In the genomic region with DNA sequence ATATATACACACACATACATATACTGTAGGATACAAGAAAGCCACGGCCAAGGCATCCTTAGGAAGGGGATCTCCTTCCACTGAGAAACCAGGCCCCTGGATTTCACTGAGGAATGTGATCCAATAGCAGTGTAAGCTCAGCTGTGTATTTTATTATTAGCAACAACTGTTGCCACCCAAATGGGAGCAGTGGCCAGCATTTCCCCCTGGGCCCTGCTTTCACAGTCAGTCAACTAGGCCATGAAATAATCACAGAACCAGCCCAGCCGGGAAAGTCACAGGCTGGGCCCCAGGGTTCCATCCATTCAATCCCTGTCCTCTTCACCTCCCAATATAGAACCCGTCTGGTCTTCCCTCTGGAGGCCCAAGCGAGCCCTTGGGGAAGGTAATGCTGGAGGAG, we compare ENCODE assay signal across 15 mouse cellular contexts.
DNase-seq lines count a peak whose midpoint lies in the region; ATAC-seq and TF ChIP-seq lines count a peak whose summit lies in the region.
"Had no signal": no experiment of that assay in that cellular context is flagged by ENCODE, and none has a peak within 500 bp of the region (broad histone marks: within the 10 kb centered on the region; RNA-seq: fewer than 3 reads in every experiment).

No protein-coding gene starts in this region.

- no peak overlapping the region for H3K4me3 ChIP-seq in layer of hippocampus, adult 2 months
- no peak overlapping the region for H3K4me3 ChIP-seq in heart, embryonic 13.5 days
- H3K4me3 ChIP-seq in intestine, postnatal 0 days (ENCODE audit: low read depth, low read length) = no peak overlapping the region

- H3K4me1 ChIP-seq in heart, embryonic 13.5 days = peaks cover 25% of the 10 kb centered on the region
- H3K4me1 ChIP-seq in intestine, postnatal 0 days (replicated peaks; ENCODE audit: control insufficient read depth, insufficient read depth, low read length) = no peaks in the 10 kb centered on the region

- no peak for DNase-seq in layer of hippocampus, adult 2 months (ENCODE audit: low spot score in 2 of 2)
- DNase-seq in layer of hippocampus, postnatal 36 days = no peak
- DNase-seq in gastrocnemius, postnatal 10 days = peak; percentile 41
- peak; percentile 40 for DNase-seq in skeletal muscle tissue, adult 2 months (ENCODE audit: low read depth, low spot score)
- DNase-seq in lung, postnatal 25 days (ENCODE audit: low spot score) = no peak
- DNase-seq in kidney, postnatal 10 days = no peak
- DNase-seq: adrenal gland, postnatal 25 days; kidney, adult 9 months; liver, postnatal 0 days had no signal

- no peaks in the 10 kb centered on the region for H3K27me3 ChIP-seq in heart, embryonic 13.5 days (replicated peaks)
- no peaks in the 10 kb centered on the region for H3K27me3 ChIP-seq in intestine, postnatal 0 days (replicated peaks; ENCODE audit: control insufficient read depth, insufficient read depth, low read length)
- H3K27me3 ChIP-seq: Patski had no signal

- peak overlapping the region; percentile 49; the same call in 1 of the 2 replicates for H3K27ac ChIP-seq in layer of hippocampus, adult 2 months
- H3K27ac ChIP-seq in heart, embryonic 13.5 days (replicated peaks) = peak overlapping the region; percentile 90
- no peak overlapping the region for H3K27ac ChIP-seq in intestine, postnatal 0 days (ENCODE audit: low read depth, low read length)
- H3K27ac ChIP-seq: hindbrain, embryonic 14.5 days; macrophage had no signal

- WGBS in heart, embryonic 13.5 days = 36% methylated on average over 4 of the region's 4 CpGs
- 68% methylated on average over 4 of the region's 4 CpGs for WGBS in intestine, postnatal 0 days

- peaks cover 9% of the 10 kb centered on the region; the same call in 1 of the 2 replicates for H3K9me3 ChIP-seq in heart, embryonic 13.5 days
- H3K9me3 ChIP-seq in intestine, postnatal 0 days (ENCODE audit: control insufficient read depth) = no peaks in the 10 kb centered on the region

- no peak for TF ChIP-seq CTCF in layer of hippocampus, adult 2 months (conservative IDR thresholded peaks at IDR 0.05)
- no peak for TF ChIP-seq CTCF in intestine, postnatal 0 days (IDR thresholded peaks at IDR 0.05; ENCODE audit: low read depth)

- H3K36me3 ChIP-seq in heart, embryonic 13.5 days = peaks cover 5% of the 10 kb centered on the region
- H3K36me3 ChIP-seq in intestine, postnatal 0 days (ENCODE audit: control insufficient read depth, insufficient read depth) = no peaks in the 10 kb centered on the region

- no peak for ATAC-seq in heart, embryonic 13.5 days (ENCODE audit: extremely low read depth, insufficient number of reproducible peaks, low FRiP score, low TSS enrichment)
- ATAC-seq in intestine, postnatal 0 days = no peak
- ATAC-seq: liver, postnatal 0 days; midbrain, embryonic 16.5 days had no signal

- peak overlapping the region; percentile 64 for H3K9ac ChIP-seq in heart, embryonic 13.5 days
- no peak overlapping the region for H3K9ac ChIP-seq in intestine, postnatal 0 days (ENCODE audit: low read depth, low read length)
- H3K9ac ChIP-seq: hindbrain, embryonic 14.5 days; liver, postnatal 0 days had no signal

- H3K4me2 ChIP-seq in heart, embryonic 13.5 days = no peak overlapping the region
- no peak overlapping the region for H3K4me2 ChIP-seq in intestine, postnatal 0 days (replicated peaks; ENCODE audit: low read depth)
- H3K4me2 ChIP-seq: hindbrain, embryonic 14.5 days had no signal

Comparison
In these comparisons a context has a peak if more than half of its experiments do, and no peak if none do; other contexts are left out.
1. DNase-seq: peak in gastrocnemius, postnatal 10 days (single experiment) and skeletal muscle tissue, adult 2 months (single experiment); none in layer of hippocampus, adult 2 months (0 of 2), layer of hippocampus, postnatal 36 days (0 of 2), lung, postnatal 25 days (single experiment) and kidney, postnatal 10 days (single experiment).